Mouse (Mus musculus): ENCODE data around the gene Cabin1. TPM values are rescaled to one million over a fixed set of nuclear protein-coding genes. Genes with fewer than 3 reads are reported as not detected.

The Cabin1 gene
- polyA plus RNA-seq, 1 experiment from 2014 or later, result 50.0 TPM

- 78% methylated on average over 6 of the region's 6 CpGs for WGBS
- H3K27me3 ChIP-seq (ENCODE audit: insufficient read depth, low read length), result no peaks in the 10 kb centered on the region
- H3K4me1 ChIP-seq (ENCODE audit: insufficient read depth), result no peaks in the 10 kb centered on the region
- ATAC-seq (ENCODE audit: insufficient read depth), result no peak
- no peak overlapping the region for H3K9ac ChIP-seq
- no peak overlapping the region for H3K4me3 ChIP-seq (ENCODE audit: low read depth, low read length)
- no peaks in the 10 kb centered on the region for H3K9me3 ChIP-seq (ENCODE audit: low read depth, low read length)
- H3K27ac ChIP-seq (ENCODE audit: low read depth), result no peak overlapping the region
- H3K4me2 ChIP-seq, result no peak overlapping the region
- DNase-seq, result no peak
- no peak for TF ChIP-seq CTCF (IDR thresholded peaks at IDR 0.05; ENCODE audit: low read depth)
- H3K36me3 ChIP-seq (ENCODE audit: insufficient read depth), result peaks cover 51% of the 10 kb centered on the region
Observed at GRCm38 (mm10) chr10:75646406-75646805, 117.7 kb downstream of the Cabin1 start.

GRCm38 (mm10) chr10:75645616-75646015 lies 118.5 kb downstream of the Cabin1 start:
- no peak for TF ChIP-seq CTCF (IDR thresholded peaks at IDR 0.05; ENCODE audit: low read depth)
- Histone ChIP-seq H3K4me1 (ENCODE audit: insufficient read depth) (no peaks in the 10 kb centered on the region), H3K4me3 (ENCODE audit: low read depth, low read length) (no peak overlapping the region), H3K9ac (no peak overlapping the region), H3K4me2 (no peak overlapping the region), H3K27ac (ENCODE audit: low read depth) (no peak overlapping the region), H3K36me3 (ENCODE audit: insufficient read depth) (peaks cover 43% of the 10 kb centered on the region), H3K9me3 (ENCODE audit: low read depth, low read length) (no peaks in the 10 kb centered on the region), H3K27me3 (ENCODE audit: insufficient read depth, low read length) (no peaks in the 10 kb centered on the region)
- no peak for ATAC-seq (ENCODE audit: insufficient read depth)
- no peak for DNase-seq
- WGBS, result 81% methylated on average over 8 of the region's 8 CpGs

GRCm38 (mm10) chr10:75643741-75644343 lies 120.3 kb downstream of the Cabin1 start, which contains the start of gene Susd2:
TSS of gene Susd2 (minus strand) at chr10:75644008.
- no peak for TF ChIP-seq CTCF (IDR thresholded peaks at IDR 0.05; ENCODE audit: low read depth)
- Histone ChIP-seq H3K36me3 (ENCODE audit: insufficient read depth) (peaks cover 25% of the 10 kb centered on the region), H3K27me3 (ENCODE audit: insufficient read depth, low read length) (no peaks in the 10 kb centered on the region), H3K9ac (no peak within 1 kb of the TSS), H3K9me3 (ENCODE audit: low read depth, low read length) (no peaks in the 10 kb centered on the region), H3K4me3 (ENCODE audit: low read depth, low read length) (no peak within 1 kb of the TSS), H3K4me1 (ENCODE audit: insufficient read depth) (no peaks in the 10 kb centered on the region), H3K27ac (ENCODE audit: low read depth) (no peak within 1 kb of the TSS), H3K4me2 (peak within 1 kb of the TSS; percentile 18; the same call in 1 of the 2 replicates)
- WGBS, result 6% methylated on average over 11 of the region's 11 CpGs
- DNase-seq (peak; percentile 61), ATAC-seq (ENCODE audit: insufficient read depth) (peak; percentile 62; the same call in 1 of the 2 replicates)

- no peaks in the 10 kb centered on the region for H3K9me3 ChIP-seq (ENCODE audit: low read depth, low read length)
Observed at GRCm38 (mm10) chr10:75642891-75643290, 121.2 kb downstream of the Cabin1 start.

GRCm38 (mm10) chr10:75642436-75642835 lies 121.7 kb downstream of the Cabin1 start:
- H3K27me3 ChIP-seq (ENCODE audit: insufficient read depth, low read length), result no peaks in the 10 kb centered on the region
- DNase-seq (no peak), ATAC-seq (ENCODE audit: insufficient read depth) (no peak)
- no peak overlapping the region for H3K27ac ChIP-seq (ENCODE audit: low read depth)
- H3K9ac ChIP-seq, result no peak overlapping the region
- no peaks in the 10 kb centered on the region for H3K9me3 ChIP-seq (ENCODE audit: low read depth, low read length)
- H3K4me2 ChIP-seq, result no peak overlapping the region
- H3K36me3 ChIP-seq (ENCODE audit: insufficient read depth), result peaks cover 11% of the 10 kb centered on the region
- H3K4me3 ChIP-seq (ENCODE audit: low read depth, low read length), result no peak overlapping the region
- no peaks in the 10 kb centered on the region for H3K4me1 ChIP-seq (ENCODE audit: insufficient read depth)
- WGBS, result 74% methylated on average over 9 of the region's 9 CpGs
- TF ChIP-seq CTCF (IDR thresholded peaks at IDR 0.05; ENCODE audit: low read depth), result no peak

More at GRCm38 (mm10) chr10:75642891-75643290, 121.2 kb downstream of the Cabin1 start:
- ATAC-seq (ENCODE audit: insufficient read depth) (no peak), DNase-seq (no peak)
- 84% methylated on average over 2 of the region's 2 CpGs for WGBS
- no peak overlapping the region for H3K4me2 ChIP-seq
- no peaks in the 10 kb centered on the region for H3K4me1 ChIP-seq (ENCODE audit: insufficient read depth)
- H3K27ac ChIP-seq (ENCODE audit: low read depth), result no peak overlapping the region
- H3K27me3 ChIP-seq (ENCODE audit: insufficient read depth, low read length), result no peaks in the 10 kb centered on the region
- peaks cover 16% of the 10 kb centered on the region for H3K36me3 ChIP-seq (ENCODE audit: insufficient read depth)
- no peak for TF ChIP-seq CTCF (IDR thresholded peaks at IDR 0.05; ENCODE audit: low read depth)
- no peak overlapping the region for H3K9ac ChIP-seq
- H3K4me3 ChIP-seq (ENCODE audit: low read depth, low read length), result no peak overlapping the region

- Histone ChIP-seq H3K4me3 (ENCODE audit: low read depth, low read length) (no peak overlapping the region), H3K4me2 (no peak overlapping the region), H3K36me3 (ENCODE audit: insufficient read depth) (peaks cover 7% of the 10 kb centered on the region), H3K9ac (no peak overlapping the region), H3K27me3 (ENCODE audit: insufficient read depth, low read length) (no peaks in the 10 kb centered on the region), H3K27ac (ENCODE audit: low read depth) (no peak overlapping the region), H3K4me1 (ENCODE audit: insufficient read depth) (no peaks in the 10 kb centered on the region), H3K9me3 (ENCODE audit: low read depth, low read length) (no peaks in the 10 kb centered on the region)
- ATAC-seq (ENCODE audit: insufficient read depth) (no peak), DNase-seq (no peak)
- WGBS, result 79% methylated on average over 7 of the region's 7 CpGs
- no peak for TF ChIP-seq CTCF (IDR thresholded peaks at IDR 0.05; ENCODE audit: low read depth)
Observed at GRCm38 (mm10) chr10:75641721-75642222, 122.4 kb downstream of the Cabin1 start.

- no peak for TF ChIP-seq CTCF (IDR thresholded peaks at IDR 0.05; ENCODE audit: low read depth)
- no peaks in the 10 kb centered on the region for H3K27me3 ChIP-seq (ENCODE audit: insufficient read depth, low read length)
- H3K36me3 ChIP-seq (ENCODE audit: insufficient read depth), result no peaks in the 10 kb centered on the region
- WGBS, result 82% methylated on average over 11 of the region's 11 CpGs
- H3K4me3 ChIP-seq (ENCODE audit: low read depth, low read length), result no peak overlapping the region
- H3K9me3 ChIP-seq (ENCODE audit: low read depth, low read length), result no peaks in the 10 kb centered on the region
- no peak overlapping the region for H3K9ac ChIP-seq
- no peak overlapping the region for H3K27ac ChIP-seq (ENCODE audit: low read depth)
- DNase-seq (no peak), ATAC-seq (ENCODE audit: insufficient read depth) (no peak)
- H3K4me2 ChIP-seq, result no peak overlapping the region
- H3K4me1 ChIP-seq (ENCODE audit: insufficient read depth), result no peaks in the 10 kb centered on the region
Observed at GRCm38 (mm10) chr10:75637711-75638110, 126.4 kb downstream of the Cabin1 start.
